In genomic region chr10:37279316-37279715, GRCm38 (mm10) we compare ENCODE assay signal across 30 mouse cellular contexts.
A peak's percentile ranks its signal among the peaks of the same experiment; 100 is the strongest.
DNase-seq lines count a peak whose midpoint lies in the region; ATAC-seq and TF ChIP-seq lines count a peak whose summit lies in the region.
"Had no signal": no experiment of that assay in that cellular context is flagged by ENCODE, and none has a peak within 500 bp of the region (broad histone marks: within the 10 kb centered on the region; RNA-seq: fewer than 3 reads in every experiment).

No protein-coding gene starts in this region.

- DNase-seq in heart, adult 11 months = peak; percentile 68
- no peak for DNase-seq in heart, embryonic 10.5 days (ENCODE audit: low spot score)
- DNase-seq in lung, postnatal 0 days (ENCODE audit: low spot score) = no peak
- no peak for DNase-seq in lung, postnatal 10 days
- peak; percentile 43 for DNase-seq in brain, embryonic 14.5 days (ENCODE audit: low read depth)
- DNase-seq: adrenal gland, postnatal 14 days; cerebellum, adult 11-12 months; cerebellum, adult 9-11 months; gastrocnemius, postnatal 36 days; heart, adult 2 months; heart, postnatal 14 days; kidney, adult 8-10 months; layer of hippocampus, postnatal 36 days; left cerebral cortex, postnatal 4 days; liver; lung, postnatal 4 days; retina, postnatal 1 day; right cerebral cortex, postnatal 14 days had no signal

- no peak for TF ChIP-seq POLR2A in brain, embryonic 14.5 days (IDR thresholded peaks at IDR 0.05; ENCODE audit: borderline replicate concordance, extremely low read depth, insufficient read depth, insufficient read length, poor library complexity, severe bottlenecking)

- H3K27me3 ChIP-seq in heart, embryonic 10.5 days (ENCODE audit: insufficient read depth, poor library complexity, severe bottlenecking) = no peaks in the 10 kb centered on the region
- H3K27me3 ChIP-seq in lung, postnatal 0 days (replicated peaks; ENCODE audit: insufficient read depth, low read length) = no peaks in the 10 kb centered on the region
- no peaks in the 10 kb centered on the region for H3K27me3 ChIP-seq in stomach, embryonic 16.5 days (ENCODE audit: control insufficient read depth, insufficient read depth, low read length)
- H3K27me3 ChIP-seq: embryonic facial prominence, embryonic 15.5 days; heart, embryonic 13.5 days; lung, embryonic 15.5 days; neural tube, embryonic 15.5 days had no signal

- H3K27ac ChIP-seq in heart, embryonic 10.5 days = no peak overlapping the region
- H3K27ac ChIP-seq in lung, postnatal 0 days (ENCODE audit: low read length) = no peak overlapping the region
- peak overlapping the region; percentile 46 for H3K27ac ChIP-seq in stomach, embryonic 16.5 days (ENCODE audit: low read length)
- H3K27ac ChIP-seq: embryonic facial prominence, embryonic 15.5 days; heart, adult 2 months; kidney, postnatal 0 days; liver, embryonic 14.5 days; lung, embryonic 15.5 days; neural tube, embryonic 15.5 days had no signal

- TF ChIP-seq CTCF in lung, postnatal 0 days (IDR thresholded peaks at IDR 0.05) = no peak
- no peak for TF ChIP-seq CTCF in brain, embryonic 14.5 days (IDR thresholded peaks at IDR 0.05; ENCODE audit: borderline replicate concordance, extremely low read depth, insufficient read depth, insufficient read length)

- WGBS in heart, embryonic 10.5 days = 59% methylated on average over 1 of the region's 1 CpGs
- WGBS in lung, postnatal 0 days = 52% methylated on average over 1 of the region's 1 CpGs
- 26% methylated on average over 1 of the region's 1 CpGs for WGBS in stomach, embryonic 16.5 days

- no peak for ATAC-seq in lung, postnatal 0 days
- ATAC-seq in stomach, embryonic 16.5 days (ENCODE audit: insufficient read depth, low FRiP score) = no peak
- ATAC-seq in megakaryocyte progenitor cell, adult 5-6 weeks (replicated peaks; ENCODE audit: poor library complexity) = no peak
- ATAC-seq: CD4-positive, CD25-positive, alpha-beta regulatory T cell, adult 4 months; forebrain, embryonic 14.5 days; hindbrain, embryonic 16.5 days; intestine, embryonic 16.5 days had no signal

- no peak overlapping the region for H3K9ac ChIP-seq in lung, postnatal 0 days (replicated peaks; ENCODE audit: low read depth)
- no peak overlapping the region for H3K9ac ChIP-seq in stomach, embryonic 16.5 days (ENCODE audit: low read length)
- H3K9ac ChIP-seq: embryonic facial prominence, embryonic 15.5 days; heart, embryonic 13.5 days; liver, embryonic 14.5 days; lung, embryonic 15.5 days; neural tube, embryonic 15.5 days had no signal

- H3K9me3 ChIP-seq in heart, embryonic 10.5 days = no peaks in the 10 kb centered on the region
- H3K9me3 ChIP-seq in lung, postnatal 0 days (ENCODE audit: low read length) = no peaks in the 10 kb centered on the region
- H3K9me3 ChIP-seq in stomach, embryonic 16.5 days (replicated peaks; ENCODE audit: control insufficient read depth, low read length) = no peaks in the 10 kb centered on the region
- H3K9me3 ChIP-seq: embryonic facial prominence, embryonic 15.5 days; heart, embryonic 13.5 days; lung, embryonic 15.5 days; neural tube, embryonic 15.5 days had no signal

- no peaks in the 10 kb centered on the region for H3K36me3 ChIP-seq in heart, embryonic 10.5 days
- H3K36me3 ChIP-seq in lung, postnatal 0 days (ENCODE audit: insufficient read depth, low read length) = no peaks in the 10 kb centered on the region
- H3K36me3 ChIP-seq in stomach, embryonic 16.5 days (ENCODE audit: control insufficient read depth, insufficient read depth, low read length) = no peaks in the 10 kb centered on the region
- H3K36me3 ChIP-seq: embryonic facial prominence, embryonic 15.5 days; heart, embryonic 13.5 days; lung, embryonic 15.5 days; neural tube, embryonic 15.5 days had no signal

- no peaks in the 10 kb centered on the region for H3K4me1 ChIP-seq in heart, embryonic 10.5 days
- peaks cover 4% of the 10 kb centered on the region; the same call in 1 of the 2 replicates for H3K4me1 ChIP-seq in lung, postnatal 0 days (ENCODE audit: insufficient read depth, low read depth, low read length)
- peaks cover 4% of the 10 kb centered on the region; the same call in 1 of the 2 replicates for H3K4me1 ChIP-seq in stomach, embryonic 16.5 days (ENCODE audit: control insufficient read depth, insufficient read depth, low read length)
- H3K4me1 ChIP-seq: embryonic facial prominence, embryonic 15.5 days; neural tube, embryonic 15.5 days had no signal

- H3K4me2 ChIP-seq in lung, postnatal 0 days (replicated peaks; ENCODE audit: low read depth, low read length) = no peak overlapping the region
- H3K4me2 ChIP-seq in stomach, embryonic 16.5 days (ENCODE audit: low read depth, low read length) = no peak overlapping the region
- H3K4me2 ChIP-seq: embryonic facial prominence, embryonic 15.5 days; heart, embryonic 13.5 days; lung, embryonic 15.5 days; neural tube, embryonic 15.5 days had no signal

- 0 out of 2 replicates have a peak, but pooled peaks have one; percentile 26 for TF ChIP-seq EP300 in lung, postnatal 0 days (IDR thresholded peaks at IDR 0.05)

- H3K4me3 ChIP-seq in heart, embryonic 10.5 days = no peak overlapping the region
- no peak overlapping the region for H3K4me3 ChIP-seq in lung, postnatal 0 days (ENCODE audit: low read depth, low read length)
- no peak overlapping the region for H3K4me3 ChIP-seq in stomach, embryonic 16.5 days (replicated peaks; ENCODE audit: low read length)
- H3K4me3 ChIP-seq: embryonic facial prominence, embryonic 15.5 days; heart, adult 2 months; heart, embryonic 13.5 days; lung, embryonic 15.5 days; neural tube, embryonic 15.5 days had no signal

Comparison
In these comparisons a context has a peak if more than half of its experiments do, and no peak if none do; other contexts are left out.
1. DNase-seq: peak in heart, adult 11 months (single experiment) and brain, embryonic 14.5 days (single experiment); none in heart, embryonic 10.5 days (single experiment), lung, postnatal 0 days (single experiment) and lung, postnatal 10 days (single experiment).